Mouse (Mus musculus) midbrain, embryonic 10.5 days (tissue): ENCODE data around the gene Gm498. TPM values are rescaled to one million over a fixed set of nuclear protein-coding genes. Genes with fewer than 3 reads are reported as not detected.

Experiments
- DNase-seq: peaks from one replicate; pipeline ENCODE4 v3.0.0-alpha.2; 2017; ENCODE audit warnings: low spot score
- H3K27ac ChIP-seq: fragments of 300-500 bp; sonication (generic); replicated peaks from 2 replicates; pipeline ENCODE4 v1.5.1; 2016; ENCODE audit warnings: mild to moderate bottlenecking
- H3K27me3 ChIP-seq: fragments of 300-500 bp; sonication (generic); 2 replicates; pipeline ENCODE4 v1.6.1; 2016; ENCODE audit warnings: low read depth, mild to moderate bottlenecking; ENCODE audit not compliant: poor library complexity, severe bottlenecking
- H3K36me3 ChIP-seq: fragments of 300-500 bp; sonication (generic); 2 replicates; pipeline ENCODE4 v1.6.1; 2016; ENCODE audit warnings: mild to moderate bottlenecking, moderate library complexity
- H3K4me1 ChIP-seq: fragments of 300-500 bp; sonication (generic); 2 replicates; pipeline ENCODE4 v1.6.1; 2016
- H3K4me3 ChIP-seq: fragments of 300-500 bp; sonication (generic); 2 replicates; pipeline ENCODE4 v1.5.1; 2016; ENCODE audit warnings: mild to moderate bottlenecking, moderate library complexity
- H3K9me3 ChIP-seq: fragments of 300-500 bp; sonication (generic); replicated peaks from 2 replicates; pipeline ENCODE4 v1.6.1; 2016; ENCODE audit warnings: mild to moderate bottlenecking
- WGBS: fragments of 180-500 bp; shearing (Covaris S2); methylation state at CpG from one replicate; pipeline ENCODE4 v1.1.7; 2016; 5-methylcytosine and 5-hydroxymethylcytosine counted together
- polyA plus RNA-seq: library from polyadenylated mRNA; unstranded; fragments of >200 nt; fragmentation: Nextera tagmentation; extraction: Ambion mirVana; gene quantifications from 2 replicates; pipeline ENCODE4 v1.2.1, GENCODE M21; 2016

Gm498 gene
- polyA plus RNA-seq, 1 experiment from 2014 or later, result not detected

DNA sequence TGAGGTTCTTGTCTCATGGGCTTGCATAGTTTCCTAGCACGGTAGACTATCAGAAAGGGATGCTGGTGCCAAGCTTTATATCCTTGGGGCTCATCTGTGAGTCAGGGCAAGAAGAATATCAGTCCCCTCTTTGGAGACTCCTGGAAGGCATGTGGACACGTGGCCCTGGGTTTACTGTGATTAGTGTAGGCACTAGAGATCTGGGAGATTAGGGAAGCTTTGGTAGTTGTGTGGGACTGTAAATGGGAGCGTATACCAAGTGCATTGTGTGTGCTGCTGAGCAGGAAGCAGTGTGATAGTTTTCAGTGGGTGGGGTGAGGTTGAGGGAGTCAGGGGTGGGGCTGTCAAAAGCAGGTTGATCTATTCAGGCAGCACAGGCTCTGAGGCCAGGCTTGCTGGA, 31.7 kb upstream of the Gm498 start:
- H3K27me3 ChIP-seq, result no peaks in the 10 kb centered on the region
- peaks cover 68% of the 10 kb centered on the region for H3K36me3 ChIP-seq
- H3K4me1 ChIP-seq, result peaks cover 47% of the 10 kb centered on the region
- H3K4me3 ChIP-seq, result no peak overlapping the region
- WGBS, result 85% methylated on average over 3 of the region's 3 CpGs
- DNase-seq, result no peak
- H3K27ac ChIP-seq, result no peak overlapping the region
- no peaks in the 10 kb centered on the region for H3K9me3 ChIP-seq

DNA sequence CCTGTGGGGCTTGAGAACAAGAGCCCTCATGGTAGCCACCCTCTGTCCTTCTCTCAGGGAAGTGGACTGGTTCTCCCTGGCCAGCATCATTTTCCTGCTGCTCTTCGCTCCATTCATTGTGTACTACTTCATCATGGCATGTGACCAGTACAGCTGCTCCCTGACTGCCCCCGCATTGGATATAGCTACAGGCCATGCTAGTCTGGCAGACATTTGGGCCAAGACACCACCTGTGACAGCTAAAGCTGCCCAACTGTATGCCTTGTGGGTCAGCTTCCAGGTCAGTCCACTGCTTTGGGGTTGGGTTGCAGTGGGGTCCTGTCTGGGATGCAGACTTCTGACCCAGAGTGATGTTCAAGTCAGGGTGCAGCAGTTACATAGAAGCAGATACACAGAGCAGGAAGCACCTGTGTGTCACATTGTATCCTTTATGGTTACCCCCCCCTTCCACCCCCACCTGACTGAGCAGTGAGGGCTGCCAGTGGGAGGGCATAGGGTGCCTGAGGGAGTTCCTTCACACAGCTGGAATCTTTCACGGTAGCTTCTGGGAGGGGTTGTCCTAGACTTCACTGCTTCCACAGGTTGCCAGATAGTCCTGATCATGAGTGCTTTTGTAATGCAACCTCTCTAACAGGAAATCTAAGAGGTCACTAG, 28.8 kb upstream of the Gm498 start:
- peaks cover 82% of the 10 kb centered on the region for H3K36me3 ChIP-seq
- DNase-seq, result no peak
- H3K27ac ChIP-seq, result no peak overlapping the region
- H3K4me3 ChIP-seq, result no peak overlapping the region
- H3K27me3 ChIP-seq, result no peaks in the 10 kb centered on the region
- 92% methylated on average over 3 of the region's 3 CpGs for WGBS
- H3K4me1 ChIP-seq, result peaks cover 21% of the 10 kb centered on the region
- H3K9me3 ChIP-seq, result no peaks in the 10 kb centered on the region

DNA sequence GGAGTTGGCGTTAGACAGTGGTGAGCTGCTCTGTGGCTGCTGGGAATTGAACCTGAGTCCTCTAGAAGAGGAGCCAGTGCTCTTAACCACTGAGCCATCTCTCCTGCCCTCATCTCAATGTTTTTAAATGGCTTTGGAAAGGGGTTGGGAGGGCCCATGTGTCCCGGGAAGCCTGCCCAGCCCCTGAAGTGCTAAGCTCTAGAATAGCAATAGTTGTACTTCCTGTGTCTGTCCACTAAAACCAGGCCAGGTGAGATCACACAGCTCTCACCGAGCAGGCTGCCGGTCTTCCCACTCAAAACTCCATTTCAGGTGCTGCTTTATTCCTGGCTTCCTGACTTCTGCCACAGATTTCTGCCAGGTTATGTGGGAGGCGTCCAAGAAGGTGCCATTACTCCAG, 26.5 kb upstream of the Gm498 start:
- Histone ChIP-seq H3K4me1 (peaks cover 6% of the 10 kb centered on the region; the same call in 1 of the 2 replicates), H3K27me3 (no peaks in the 10 kb centered on the region), H3K9me3 (no peaks in the 10 kb centered on the region), H3K27ac (no peak overlapping the region), H3K4me3 (no peak overlapping the region), H3K36me3 (peaks cover 92% of the 10 kb centered on the region)
- 92% methylated on average over 5 of the region's 5 CpGs for WGBS
- DNase-seq, result no peak

GRCm38 (mm10) chr7:143841301-143841700, 25.3 kb upstream of the Gm498 start:
- no peaks in the 10 kb centered on the region for H3K4me1 ChIP-seq
- no peak for DNase-seq
- H3K36me3 ChIP-seq, result peaks cover 100% of the 10 kb centered on the region
- H3K9me3 ChIP-seq, result no peaks in the 10 kb centered on the region
- H3K4me3 ChIP-seq, result no peak overlapping the region
- 94% methylated on average over 8 of the region's 8 CpGs for WGBS
- no peak overlapping the region for H3K27ac ChIP-seq
- H3K27me3 ChIP-seq, result no peaks in the 10 kb centered on the region

- H3K4me3 ChIP-seq, result no peak overlapping the region
- H3K36me3 ChIP-seq, result peaks cover 60% of the 10 kb centered on the region
- WGBS, result 94% methylated on average over 5 of the region's 5 CpGs
- H3K4me1 ChIP-seq, result no peaks in the 10 kb centered on the region
- no peaks in the 10 kb centered on the region for H3K27me3 ChIP-seq
- no peaks in the 10 kb centered on the region for H3K9me3 ChIP-seq
- DNase-seq, result no peak
- no peak overlapping the region for H3K27ac ChIP-seq
These were observed 18.4 kb upstream of the Gm498 start for GRCm38 (mm10) chr7:143848127-143848767.

DNA sequence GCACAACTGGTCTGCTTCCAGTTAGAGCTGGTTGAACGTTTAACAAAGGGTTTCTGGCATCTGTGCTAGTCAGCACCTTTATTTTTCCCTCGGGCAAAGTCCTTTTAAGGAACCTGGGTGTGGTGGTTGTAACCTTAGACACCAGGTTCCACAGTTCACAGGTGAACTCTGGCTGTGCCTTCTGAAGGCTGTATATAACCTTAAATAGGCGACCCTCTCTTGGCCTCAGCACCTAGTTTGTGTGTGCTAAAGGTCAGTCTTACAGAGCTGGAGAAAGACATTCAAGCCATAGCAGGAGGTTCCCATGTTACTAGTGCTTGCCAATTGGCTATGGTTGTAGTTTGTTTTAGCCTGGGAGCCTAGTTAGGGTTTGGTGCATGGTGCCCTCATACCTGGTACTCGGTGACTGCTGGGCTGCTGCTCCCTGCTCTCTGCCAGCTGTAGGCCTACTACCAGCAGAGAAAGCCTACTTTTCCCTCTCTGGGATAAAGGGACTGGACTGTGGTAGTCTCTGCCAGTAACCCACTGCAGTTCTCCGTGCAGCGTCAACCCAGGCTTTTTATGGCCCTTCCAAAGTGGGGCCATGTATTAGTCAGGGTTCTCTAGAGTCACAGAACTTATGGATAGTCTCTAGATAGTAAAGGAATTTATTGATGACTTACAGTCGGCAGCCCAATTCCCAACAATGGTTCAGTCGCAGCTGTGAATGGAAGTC, 17.7 kb upstream of the Gm498 start:
- 91% methylated on average over 8 of the region's 8 CpGs for WGBS
- H3K36me3 ChIP-seq, result peaks cover 53% of the 10 kb centered on the region

DNA sequence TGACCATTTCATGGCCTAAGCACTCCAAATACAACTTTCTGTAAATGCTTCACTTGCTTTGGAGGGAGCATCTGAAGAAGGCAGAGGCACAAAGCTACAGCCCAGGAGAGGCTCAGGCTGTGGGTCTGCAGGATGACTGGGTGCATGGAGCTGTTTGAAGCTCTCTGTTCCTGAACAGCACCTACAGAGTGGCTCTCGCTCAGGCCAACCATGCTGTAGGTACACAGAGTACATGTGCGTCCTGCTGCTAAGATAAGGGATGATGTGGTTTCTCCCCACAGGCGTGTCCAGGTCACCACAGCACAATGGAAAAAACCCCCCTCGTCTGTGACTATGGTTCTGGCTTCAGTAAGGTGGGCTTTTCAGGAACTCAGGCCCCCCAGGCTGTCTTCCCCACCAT, 2.2 kb downstream of the Gm498 start:
- WGBS, result 83% methylated on average over 4 of the region's 4 CpGs
- no peak for DNase-seq
- Histone ChIP-seq H3K4me3 (no peak overlapping the region), H3K36me3 (no peaks in the 10 kb centered on the region), H3K27me3 (no peaks in the 10 kb centered on the region), H3K9me3 (peaks cover 6% of the 10 kb centered on the region; the same call in 1 of the 2 replicates), H3K27ac (no peak overlapping the region), H3K4me1 (no peaks in the 10 kb centered on the region)

More for the DNA sequence above, 17.7 kb upstream of the Gm498 start:
- no peaks in the 10 kb centered on the region for H3K27me3 ChIP-seq
- no peaks in the 10 kb centered on the region for H3K4me1 ChIP-seq
- DNase-seq, result no peak
- H3K4me3 ChIP-seq, result no peak overlapping the region
- no peaks in the 10 kb centered on the region for H3K9me3 ChIP-seq
- H3K27ac ChIP-seq, result no peak overlapping the region

DNA sequence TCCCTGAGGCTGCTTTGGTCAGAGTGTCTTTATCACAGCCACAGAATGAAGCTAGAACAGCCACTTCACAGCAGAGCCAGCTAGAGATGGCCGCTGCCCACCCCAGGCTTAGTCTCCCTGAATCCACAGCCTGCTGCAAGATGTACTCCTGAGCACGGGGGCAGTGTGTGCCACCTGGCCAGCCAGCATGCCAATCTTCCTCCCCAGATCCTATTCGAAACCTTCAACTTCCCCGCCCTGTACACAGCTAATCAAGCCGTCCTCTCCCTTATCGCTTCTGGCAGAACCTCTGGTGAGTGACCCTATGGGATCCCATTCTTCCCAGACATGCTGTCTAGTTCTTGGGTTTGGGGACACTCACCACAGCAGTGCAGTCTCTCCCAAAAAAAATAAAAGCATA, 17.1 kb downstream of the Gm498 start:
- DNase-seq, result no peak
- Histone ChIP-seq H3K36me3 (no peaks in the 10 kb centered on the region), H3K9me3 (no peaks in the 10 kb centered on the region), H3K4me1 (no peaks in the 10 kb centered on the region), H3K27ac (no peak overlapping the region), H3K27me3 (no peaks in the 10 kb centered on the region), H3K4me3 (no peak overlapping the region)
- 83% methylated on average over 6 of the region's 6 CpGs for WGBS

DNA sequence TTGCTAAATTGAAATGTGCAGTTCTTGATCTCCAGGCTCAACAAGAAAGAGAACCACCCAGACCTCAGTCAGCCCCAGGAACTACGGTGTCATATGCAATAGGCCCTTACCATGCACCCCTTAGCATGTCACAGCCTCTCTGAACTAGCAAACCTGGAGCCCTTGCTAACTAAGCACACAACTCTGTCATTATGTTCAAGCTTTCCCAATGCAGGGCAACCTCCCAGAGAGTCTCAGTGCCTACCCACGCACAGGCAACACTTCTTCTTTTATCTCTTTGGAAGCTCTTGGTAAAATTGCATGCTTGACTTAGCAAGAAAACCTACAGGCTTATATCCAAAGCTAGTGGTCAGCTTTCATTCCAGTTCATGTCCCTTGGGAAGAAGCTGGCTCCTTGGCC, 24.5 kb downstream of the Gm498 start:
- no peak overlapping the region for H3K27ac ChIP-seq
- 77% methylated on average over 2 of the region's 2 CpGs for WGBS
- 0 out of 2 replicates have a peak, but pooled peaks cover 9% of the 10 kb centered on the region for H3K27me3 ChIP-seq
- H3K4me3 ChIP-seq, result no peak overlapping the region
- H3K9me3 ChIP-seq, result no peaks in the 10 kb centered on the region
- H3K36me3 ChIP-seq, result no peaks in the 10 kb centered on the region
- no peak for DNase-seq
- H3K4me1 ChIP-seq, result peaks cover 4% of the 10 kb centered on the region; the same call in 1 of the 2 replicates

- WGBS, result 56% methylated on average over 2 of the region's 2 CpGs
These were observed 25.7 kb downstream of the Gm498 start for GRCm38 (mm10) chr7:143892361-143892760.

DNA sequence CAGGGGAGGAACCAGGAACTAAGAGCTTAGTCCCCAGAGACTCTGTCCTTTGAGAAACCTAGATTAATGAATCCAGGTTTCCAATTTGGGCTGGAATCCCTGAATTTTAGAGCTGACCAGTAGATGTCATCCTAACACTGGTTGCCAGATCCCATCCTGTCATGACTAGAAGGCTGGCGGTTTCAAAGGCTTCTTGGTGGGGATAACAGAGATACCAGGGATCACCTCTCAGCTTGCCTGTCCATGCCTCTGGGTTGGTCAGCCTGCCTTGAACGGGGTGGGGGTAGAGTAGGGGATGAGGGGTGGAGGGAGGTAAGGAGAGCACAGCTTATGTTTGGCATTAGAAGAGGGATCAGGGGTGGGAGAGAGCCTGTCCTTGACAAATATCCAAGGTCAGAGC, 34.0 kb downstream of the Gm498 start:
- no peak for DNase-seq
- 23% methylated on average over 2 of the region's 2 CpGs for WGBS
- H3K4me3 ChIP-seq, result no peak overlapping the region
- no peaks in the 10 kb centered on the region for H3K27me3 ChIP-seq
- H3K27ac ChIP-seq, result no peak overlapping the region
- H3K4me1 ChIP-seq, result 0 out of 2 replicates have a peak, but pooled peaks cover 5% of the 10 kb centered on the region
- H3K9me3 ChIP-seq, result no peaks in the 10 kb centered on the region
- no peaks in the 10 kb centered on the region for H3K36me3 ChIP-seq

More at GRCm38 (mm10) chr7:143892361-143892760, 25.7 kb downstream of the Gm498 start:
- H3K36me3 ChIP-seq, result no peaks in the 10 kb centered on the region
- DNase-seq, result no peak
- H3K27me3 ChIP-seq, result 0 out of 2 replicates have a peak, but pooled peaks cover 9% of the 10 kb centered on the region
- H3K4me3 ChIP-seq, result no peak overlapping the region
- no peaks in the 10 kb centered on the region for H3K9me3 ChIP-seq
- H3K27ac ChIP-seq, result no peak overlapping the region
- peaks cover 4% of the 10 kb centered on the region; the same call in 1 of the 2 replicates for H3K4me1 ChIP-seq

DNA sequence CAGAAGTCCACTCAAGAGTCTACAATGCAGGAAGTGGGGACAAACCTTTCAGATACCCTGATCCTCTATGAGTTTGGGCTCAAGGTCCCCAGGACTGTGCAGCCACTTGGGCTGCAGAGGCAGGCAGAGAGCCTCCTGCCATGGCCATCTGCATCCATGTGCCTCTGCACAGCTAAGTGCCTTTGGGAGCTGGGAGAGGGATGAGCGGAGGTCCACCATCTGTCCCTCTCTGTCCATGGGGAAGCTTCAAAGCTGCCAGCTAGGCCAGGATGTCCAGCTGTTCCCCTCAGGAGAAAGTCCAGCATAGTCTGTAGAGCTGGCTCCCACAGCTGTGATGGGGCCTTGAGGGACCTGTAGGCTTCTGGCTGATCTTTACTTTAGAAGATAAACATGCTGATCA, 38.5 kb downstream of the Gm498 start:
- Histone ChIP-seq H3K9me3 (peaks cover 1% of the 10 kb centered on the region; the same call in 1 of the 2 replicates), H3K27ac (no peak overlapping the region), H3K4me3 (no peak overlapping the region), H3K36me3 (no peaks in the 10 kb centered on the region), H3K27me3 (no peaks in the 10 kb centered on the region), H3K4me1 (0 out of 2 replicates have a peak, but pooled peaks cover 5% of the 10 kb centered on the region)
- 92% methylated on average over 1 of the region's 1 CpGs for WGBS
- DNase-seq, result no peak

DNA sequence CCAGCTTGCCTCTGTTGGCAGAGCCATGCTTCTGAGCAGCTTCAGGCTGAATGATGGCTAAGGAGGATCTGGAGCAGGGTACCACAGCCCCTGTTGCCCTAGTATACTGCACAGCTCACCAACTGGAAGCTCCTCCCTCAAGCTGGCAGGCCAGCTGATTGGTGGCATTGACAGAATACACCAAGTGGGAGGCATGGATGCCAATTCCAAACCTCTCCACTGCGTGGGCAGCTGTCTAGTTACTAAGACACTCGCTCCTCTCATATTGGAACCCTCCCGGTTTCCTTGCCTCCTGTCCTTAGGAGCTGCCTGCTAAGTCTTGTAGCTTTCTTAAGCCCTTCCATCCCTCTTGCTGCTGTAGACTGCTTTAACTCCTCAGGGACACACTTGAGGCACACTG, 39.0 kb downstream of the Gm498 start:
- H3K9me3 ChIP-seq, result peaks cover 5% of the 10 kb centered on the region; the same call in 1 of the 2 replicates
- H3K36me3 ChIP-seq, result no peaks in the 10 kb centered on the region
- H3K27ac ChIP-seq, result no peak overlapping the region
- H3K4me1 ChIP-seq, result 0 out of 2 replicates have a peak, but pooled peaks cover 5% of the 10 kb centered on the region
- no peak for DNase-seq
- no peak overlapping the region for H3K4me3 ChIP-seq
- WGBS, result 79% methylated on average over 3 of the region's 3 CpGs
- no peaks in the 10 kb centered on the region for H3K27me3 ChIP-seq
